Mouse (Mus musculus) brown adipose tissue, adult 24 weeks (tissue): ENCODE results near the gene Dmpk. TPM values are rescaled to one million over a fixed set of nuclear protein-coding genes. Genes with fewer than 3 reads are reported as not detected.

Experiments used
- H3K27ac ChIP-seq: fragments of 200-500 bp; replicated peaks from 2 replicates; pipeline ENCODE4 v1.5.1; 2012; ENCODE audit warnings: low read depth, mild to moderate bottlenecking, low read length
- H3K4me1 ChIP-seq: fragments of 200-500 bp; 2 replicates; pipeline ENCODE4 v1.6.1; 2012; ENCODE audit warnings: low read length, mixed read lengths; ENCODE audit not compliant: control insufficient read depth, insufficient read depth, insufficient read length
- H3K4me3 ChIP-seq: fragments of 200-500 bp; 2 replicates; pipeline ENCODE4 v1.5.1; 2012; ENCODE audit warnings: low read depth, mild to moderate bottlenecking, low read length, moderate library complexity; ENCODE audit not compliant: insufficient read depth
- polyA plus RNA-seq: library from polyadenylated mRNA; stranded (reverse); fragments of >200 nt; gene quantifications from 2 replicates; pipeline ENCODE4 v1.2.4, GENCODE M21; 2012; ENCODE audit not compliant: missing spikeins, insufficient read depth, insufficient read length

Dmpk gene
- polyA plus RNA-seq, 1 experiment: 72.5 TPM

DNA sequence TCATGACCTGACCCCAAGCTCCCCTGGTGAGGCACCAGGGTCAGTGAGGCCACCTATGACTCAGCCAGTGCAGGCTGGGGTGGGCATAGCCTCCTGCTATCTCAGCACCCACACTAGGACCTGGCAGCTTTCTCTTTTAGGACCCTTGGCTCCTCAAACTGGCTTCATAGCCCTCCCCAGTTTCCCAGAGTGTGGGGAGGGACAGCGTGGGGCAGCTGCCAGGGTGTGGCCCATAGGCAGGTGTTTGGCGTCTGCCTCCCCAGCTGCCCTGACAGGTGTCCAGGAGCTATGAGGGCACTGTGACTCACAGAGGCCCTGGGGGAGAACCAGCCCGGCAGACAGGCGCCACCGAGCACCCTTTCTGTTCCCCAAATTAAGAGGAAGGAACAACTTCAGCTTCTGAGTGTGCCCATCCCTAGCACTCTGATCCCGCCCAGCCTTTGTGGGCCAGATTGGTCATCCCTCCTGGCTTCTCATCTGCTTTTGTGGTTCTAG lies 675 bp downstream of the Dmpk start:
- Histone ChIP-seq H3K27ac (peak overlapping the region; percentile 50), H3K4me3 (peak overlapping the region; percentile 64), H3K4me1 (peaks cover 3% of the 10 kb centered on the region; the same call in 1 of the 2 replicates)

DNA sequence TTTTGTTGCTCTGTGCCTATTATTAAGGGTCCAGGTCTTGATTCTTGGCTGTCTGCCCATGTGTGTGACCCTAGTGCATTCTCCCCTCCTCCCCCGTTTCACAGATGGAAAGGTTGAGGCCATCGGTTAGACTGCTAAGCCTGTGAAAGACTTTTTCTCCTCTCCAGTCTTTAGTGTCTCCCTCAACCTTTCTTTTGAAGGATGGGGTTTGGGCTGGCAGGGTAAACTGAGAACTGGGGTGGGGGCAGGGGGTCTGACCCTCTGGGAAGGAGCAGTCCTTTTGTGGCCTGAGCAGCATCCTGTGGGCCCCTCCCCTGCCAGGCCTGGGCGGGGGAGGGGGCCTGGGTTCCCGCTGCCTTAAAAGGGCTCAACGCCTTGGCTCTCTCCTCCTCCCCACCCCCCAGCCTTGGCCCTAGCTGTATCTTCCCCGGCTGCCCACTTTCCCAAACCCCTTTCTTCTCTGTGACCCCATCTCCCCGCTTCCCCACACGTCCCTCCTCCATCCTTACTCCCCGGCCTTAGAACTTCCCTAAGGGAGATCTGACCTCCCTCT lies 1.3 kb downstream of the Dmpk start:
- Histone ChIP-seq H3K27ac (peak overlapping the region; percentile 50), H3K4me1 (peaks cover 3% of the 10 kb centered on the region; the same call in 1 of the 2 replicates), H3K4me3 (peak overlapping the region; percentile 64)

DNA sequence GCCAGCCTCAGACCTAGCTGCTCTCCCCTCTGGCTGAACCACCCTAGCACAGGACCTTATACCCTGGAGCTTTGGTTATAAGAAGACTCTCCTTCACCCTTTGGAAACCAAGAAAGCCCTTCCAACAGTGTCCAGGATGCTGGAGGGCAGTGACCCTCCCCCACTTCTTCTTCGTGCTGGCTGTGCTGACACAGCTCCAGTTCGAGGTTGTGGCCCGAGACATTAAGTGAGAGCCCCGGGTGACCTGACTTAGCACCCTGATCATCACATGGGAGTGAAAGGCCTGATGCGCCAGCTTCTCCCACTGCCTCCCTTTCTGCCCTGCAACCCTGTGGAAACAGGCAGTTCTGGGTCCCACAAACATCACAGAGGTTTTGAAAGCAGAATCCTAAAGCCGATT lies 1.8 kb downstream of the Dmpk start:
- H3K27ac ChIP-seq: no peak overlapping the region
- peak overlapping the region; percentile 8; the same call in 1 of the 2 replicates for H3K4me3 ChIP-seq
- H3K4me1 ChIP-seq: peaks cover 3% of the 10 kb centered on the region; the same call in 1 of the 2 replicates

DNA sequence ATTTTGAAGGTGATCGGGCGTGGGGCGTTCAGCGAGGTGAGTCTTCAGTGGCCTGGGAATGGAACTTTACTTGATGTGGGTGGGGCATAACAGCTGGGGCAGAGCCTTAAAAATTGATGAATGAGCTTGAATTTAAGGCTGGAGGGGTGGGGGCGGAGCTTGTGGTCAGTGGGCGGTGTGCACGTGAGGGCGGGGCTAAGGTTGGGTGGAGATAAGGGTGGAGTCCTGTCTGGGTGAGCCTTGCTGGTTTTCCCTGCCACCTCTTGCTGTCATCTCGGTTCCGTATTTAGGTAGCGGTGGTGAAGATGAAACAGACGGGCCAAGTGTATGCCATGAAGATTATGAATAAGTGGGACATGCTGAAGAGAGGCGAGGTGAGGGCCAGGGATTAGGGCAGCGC lies 2.4 kb downstream of the Dmpk start:
- Histone ChIP-seq H3K4me1 (peaks cover 3% of the 10 kb centered on the region; the same call in 1 of the 2 replicates), H3K27ac (no peak overlapping the region), H3K4me3 (peak overlapping the region; percentile 8; the same call in 1 of the 2 replicates)

DNA sequence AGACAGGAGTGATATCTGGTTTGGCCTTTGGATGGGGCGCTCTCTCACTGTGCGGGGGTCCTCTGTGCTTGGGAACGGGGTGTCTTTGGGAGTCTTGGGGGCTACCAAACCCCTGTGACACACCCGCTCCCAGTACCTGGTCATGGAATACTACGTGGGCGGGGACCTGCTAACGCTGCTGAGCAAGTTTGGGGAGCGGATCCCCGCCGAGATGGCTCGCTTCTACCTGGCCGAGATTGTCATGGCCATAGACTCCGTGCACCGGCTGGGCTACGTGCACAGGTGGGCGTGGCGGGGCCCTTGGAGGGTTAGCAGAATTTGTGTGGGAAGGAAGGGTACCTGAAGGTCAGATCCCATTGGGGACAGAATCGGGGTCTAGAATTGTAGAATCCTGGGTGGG lies 3.1 kb downstream of the Dmpk start:
- peaks cover 3% of the 10 kb centered on the region; the same call in 1 of the 2 replicates for H3K4me1 ChIP-seq

DNA sequence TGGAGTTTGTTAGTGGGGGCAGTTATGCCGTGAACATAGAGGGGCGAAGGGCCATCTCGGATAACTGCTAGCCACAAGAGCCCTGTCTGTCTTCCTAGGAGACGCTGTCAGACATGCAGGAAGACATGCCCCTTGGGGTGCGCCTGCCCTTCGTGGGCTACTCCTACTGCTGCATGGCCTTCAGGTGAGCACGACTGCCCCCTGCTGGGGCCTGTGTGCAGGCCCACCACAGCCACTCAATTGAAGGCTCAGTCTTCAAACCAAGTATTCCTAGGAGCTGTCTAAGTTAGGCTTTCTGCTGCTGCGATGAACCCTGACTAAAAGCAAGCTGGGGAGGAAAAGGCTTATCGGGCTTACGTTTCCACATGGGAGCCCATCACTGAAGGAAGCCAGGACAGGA lies 5.2 kb downstream of the Dmpk start:
- H3K4me3 ChIP-seq: no peak overlapping the region
- H3K4me1 ChIP-seq: peaks cover 3% of the 10 kb centered on the region
- H3K27ac ChIP-seq: no peak overlapping the region

More for the DNA sequence above, 3.1 kb downstream of the Dmpk start:
- H3K4me3 ChIP-seq: no peak overlapping the region
- no peak overlapping the region for H3K27ac ChIP-seq

- Histone ChIP-seq H3K27ac (no peak overlapping the region), H3K4me3 (no peak overlapping the region), H3K4me1 (peaks cover 5% of the 10 kb centered on the region; the same call in 1 of the 2 replicates)
Measured at GRCm38 (mm10) chr7:19091913-19092312, 8.3 kb downstream of the Dmpk start.

DNA sequence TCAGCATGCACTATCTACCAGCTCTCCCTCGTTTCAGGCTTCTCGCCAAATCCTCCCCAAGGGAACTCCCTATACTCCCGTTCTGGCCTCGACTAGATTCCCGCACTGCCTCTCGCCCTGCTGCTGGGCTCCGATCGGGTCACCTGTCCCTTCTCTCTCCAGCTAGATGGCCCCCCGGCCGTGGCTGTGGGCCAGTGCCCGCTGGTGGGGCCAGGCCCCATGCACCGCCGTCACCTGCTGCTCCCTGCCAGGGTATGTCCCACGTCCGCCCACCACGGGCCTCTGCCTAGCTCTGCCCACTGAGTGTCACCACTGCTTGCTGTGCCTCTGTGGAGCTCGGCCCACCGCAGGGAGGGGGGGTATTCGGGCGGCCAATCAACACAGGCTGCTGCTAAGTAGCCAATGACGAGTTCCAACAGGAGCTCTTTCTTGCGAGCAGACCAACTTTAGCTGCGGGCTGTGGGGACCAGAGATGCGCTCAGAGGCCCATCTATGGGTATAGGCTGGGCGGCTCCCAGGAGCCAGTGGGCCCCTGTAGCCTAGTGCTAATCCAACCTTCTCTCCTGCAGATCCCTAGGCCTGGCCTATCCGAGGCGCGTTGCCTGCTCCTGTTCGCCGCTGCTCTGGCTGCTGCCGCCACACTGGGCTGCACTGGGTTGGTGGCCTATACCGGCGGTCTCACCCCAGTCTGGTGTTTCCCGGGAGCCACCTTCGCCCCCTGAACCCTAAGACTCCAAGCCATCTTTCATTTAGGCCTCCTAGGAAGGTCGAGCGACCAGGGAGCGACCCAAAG lies 8.9 kb downstream of the Dmpk start:
- Histone ChIP-seq H3K27ac (no peak overlapping the region), H3K4me3 (no peak overlapping the region; the same call in none of the 2 replicates), H3K4me1 (peaks cover 5% of the 10 kb centered on the region; the same call in 1 of the 2 replicates)

GRCm38 (mm10) chr7:19093174-19093521 lies 9.5 kb downstream of the Dmpk start:
- peaks cover 5% of the 10 kb centered on the region; the same call in 1 of the 2 replicates for H3K4me1 ChIP-seq
- no peak overlapping the region for H3K27ac ChIP-seq

GRCm38 (mm10) chr7:19093537-19094385 lies 10.1 kb downstream of the Dmpk start:
- Histone ChIP-seq H3K4me3 (peak overlapping the region; percentile 83), H3K27ac (peak overlapping the region; percentile 91)

More at GRCm38 (mm10) chr7:19093174-19093521, 9.5 kb downstream of the Dmpk start:
- H3K4me3 ChIP-seq: peak overlapping the region; percentile 50

DNA sequence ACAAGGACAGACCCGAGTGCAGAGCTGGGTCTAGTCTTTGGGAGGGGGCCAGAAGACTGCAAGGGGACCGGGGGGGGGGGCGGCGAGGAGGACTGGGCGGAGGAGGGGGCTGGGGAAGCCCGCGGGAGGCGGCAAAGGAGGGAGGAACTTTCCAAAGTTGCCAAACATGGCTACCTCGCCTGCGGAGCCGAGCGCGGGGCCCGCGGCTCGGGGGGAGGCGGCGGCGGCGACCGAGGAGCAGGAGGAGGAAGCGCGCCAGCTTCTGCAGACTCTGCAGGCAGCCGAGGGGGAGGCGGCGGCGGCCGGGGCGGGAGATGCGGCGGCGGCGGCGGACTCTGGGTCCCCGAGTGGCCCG lies 10.8 kb downstream of the Dmpk start, which contains the start of gene Six5:
Six5 (plus strand) TSS at position 124 of the 355 bp plus-strand sequence.
- Histone ChIP-seq H3K27ac (peak within 1 kb of the TSS; percentile 91), H3K4me3 (peak within 1 kb of the TSS; percentile 83), H3K4me1 (peaks cover 5% of the 10 kb centered on the region; the same call in 1 of the 2 replicates)

More at GRCm38 (mm10) chr7:19093537-19094385, 10.1 kb downstream of the Dmpk start:
- peaks cover 5% of the 10 kb centered on the region; the same call in 1 of the 2 replicates for H3K4me1 ChIP-seq

DNA sequence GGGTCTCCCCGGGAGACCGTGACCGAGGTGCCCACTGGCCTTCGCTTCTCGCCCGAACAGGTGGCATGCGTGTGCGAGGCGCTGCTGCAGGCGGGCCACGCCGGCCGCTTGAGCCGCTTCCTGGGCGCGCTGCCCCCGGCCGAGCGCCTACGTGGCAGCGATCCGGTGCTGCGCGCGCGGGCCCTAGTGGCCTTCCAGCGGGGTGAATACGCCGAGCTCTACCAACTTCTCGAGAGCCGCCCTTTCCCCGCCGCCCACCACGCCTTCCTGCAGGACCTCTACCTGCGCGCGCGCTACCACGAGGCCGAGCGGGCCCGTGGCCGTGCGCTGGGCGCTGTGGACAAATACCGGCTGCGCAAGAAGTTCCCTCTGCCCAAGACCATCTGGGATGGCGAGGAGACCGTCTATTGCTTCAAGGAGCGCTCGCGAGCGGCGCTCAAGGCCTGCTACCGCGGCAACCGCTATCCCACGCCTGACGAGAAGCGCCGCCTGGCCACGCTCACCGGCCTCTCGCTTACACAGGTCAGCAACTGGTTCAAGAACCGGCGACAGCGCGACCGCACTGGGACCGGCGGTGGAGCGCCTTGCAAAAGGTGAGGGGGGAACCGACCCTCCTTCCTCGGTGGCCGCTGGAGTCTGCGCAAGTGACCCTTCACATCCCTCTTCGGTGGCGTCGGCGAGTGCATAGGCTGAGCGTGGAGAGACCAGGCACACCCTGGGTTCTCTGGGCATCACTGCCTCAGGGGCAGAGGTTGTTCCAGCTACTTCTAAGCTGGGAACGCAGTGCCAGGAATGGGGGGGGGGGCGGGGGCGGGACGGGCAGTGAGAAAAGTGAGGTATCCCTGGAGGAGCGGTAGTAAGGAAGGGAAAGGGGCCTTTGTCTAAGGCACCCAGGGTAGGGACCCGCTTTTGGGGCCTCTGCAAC lies 11.4 kb downstream of the Dmpk start:
- H3K4me3 ChIP-seq: peak overlapping the region; percentile 83
- H3K27ac ChIP-seq: peak overlapping the region; percentile 15; the same call in 1 of the 2 replicates

DNA sequence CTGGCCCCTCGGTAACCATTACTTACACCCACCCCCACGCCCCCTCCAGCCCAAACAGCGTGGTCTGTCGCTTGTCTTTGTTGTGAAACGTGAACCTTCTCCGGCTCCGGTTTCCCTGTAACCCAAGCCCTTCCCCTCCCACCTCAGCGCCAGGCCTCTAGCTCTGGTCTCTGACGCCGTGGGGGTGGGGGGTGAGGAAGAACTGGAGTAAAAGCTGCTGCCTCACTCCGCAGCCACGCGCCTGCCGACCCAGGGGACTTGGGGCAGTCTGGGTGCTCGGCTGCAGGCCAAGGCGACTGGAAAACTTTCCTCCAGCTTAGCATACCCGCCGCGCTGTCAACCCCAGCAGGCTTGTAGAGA lies 12.1 kb downstream of the Dmpk start:
- peak overlapping the region; percentile 83 for H3K4me3 ChIP-seq
- H3K4me1 ChIP-seq: peaks cover 5% of the 10 kb centered on the region; the same call in 1 of the 2 replicates
- no peak overlapping the region for H3K27ac ChIP-seq

More for the DNA sequence above, 11.4 kb downstream of the Dmpk start:
- H3K4me1 ChIP-seq: peaks cover 5% of the 10 kb centered on the region; the same call in 1 of the 2 replicates
